Mouse (Mus musculus): Measurements from ENCODE around the gene Ube2g1. TPM values are rescaled to one million over a fixed set of nuclear protein-coding genes. Genes with fewer than 3 reads are reported as not detected.
A peak's percentile ranks its signal among the peaks of the same experiment; 100 is the strongest.

Ube2g1 gene
- total and polyA plus RNA-seq, 2 experiments = 8.2 to 26.6 TPM

- H3K27ac ChIP-seq (replicated peaks; ENCODE audit: insufficient read depth, low read depth, low read length) = no peak overlapping the region
- H3K27me3 ChIP-seq (ENCODE audit: control insufficient read depth, insufficient read depth, low read length) = no peaks in the 10 kb centered on the region
- no peak for DNase-seq (ENCODE audit: extremely low read depth, low read depth, low spot score)
- no peak overlapping the region for H3K9ac ChIP-seq (ENCODE audit: low read depth, low read length)
- no peak overlapping the region for H3K4me3 ChIP-seq (ENCODE audit: insufficient read depth, low read depth, low read length)
- peaks cover 17% of the 10 kb centered on the region for H3K36me3 ChIP-seq (ENCODE audit: control insufficient read depth, insufficient read depth, low read length)
- no peaks in the 10 kb centered on the region for H3K4me1 ChIP-seq (ENCODE audit: control insufficient read depth, insufficient read depth, low read length)
- 74% methylated on average over 2 of the region's 2 CpGs for WGBS
- no peaks in the 10 kb centered on the region; the same call in 1 of the 2 replicates for H3K79me2 ChIP-seq (ENCODE audit: control insufficient read depth, insufficient read depth, low read length)
- TF ChIP-seq POLR2A (IDR thresholded peaks at IDR 0.05; ENCODE audit: extremely low read depth, insufficient read depth, low read length) = no peak
- no peak for TF ChIP-seq CTCF (IDR thresholded peaks at IDR 0.05; ENCODE audit: low read depth, low read length)
Observed at GRCm38 (mm10) chr11:72723165-72723564, 116.1 kb downstream of the Ube2g1 start.

DNA sequence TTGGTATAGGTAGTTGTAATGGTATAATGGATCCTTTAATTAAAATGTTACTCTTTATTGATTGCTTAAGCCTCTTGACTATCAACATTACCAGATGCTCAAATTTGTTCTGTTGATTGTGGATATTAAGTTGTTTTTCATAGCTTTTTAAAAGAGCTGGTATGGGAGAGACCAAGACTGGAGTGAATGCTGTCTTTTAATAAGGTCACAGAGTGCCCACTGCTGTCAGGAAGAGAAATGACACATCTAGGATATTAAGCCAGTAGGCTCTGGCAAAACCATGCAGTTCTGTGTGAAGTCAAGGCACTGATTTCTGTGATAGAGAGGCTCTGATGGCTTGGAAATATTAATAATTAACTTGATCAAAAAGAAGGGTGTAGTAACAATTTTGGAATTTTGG is 116.8 kb downstream of the Ube2g1 start:
- H3K4me1 ChIP-seq (ENCODE audit: control insufficient read depth, insufficient read depth, low read length) = no peaks in the 10 kb centered on the region
- peak; percentile 30 for TF ChIP-seq CTCF (IDR thresholded peaks at IDR 0.05; ENCODE audit: low read depth, low read length)
- no peak for TF ChIP-seq POLR2A (IDR thresholded peaks at IDR 0.05; ENCODE audit: extremely low read depth, insufficient read depth, low read length)
- no peak overlapping the region for H3K27ac ChIP-seq (replicated peaks; ENCODE audit: insufficient read depth, low read depth, low read length)
- H3K36me3 ChIP-seq (ENCODE audit: control insufficient read depth, insufficient read depth, low read length) = peaks cover 21% of the 10 kb centered on the region
- no peaks in the 10 kb centered on the region for H3K27me3 ChIP-seq (ENCODE audit: control insufficient read depth, insufficient read depth, low read length)
- H3K4me3 ChIP-seq (ENCODE audit: insufficient read depth, low read depth, low read length) = no peak overlapping the region
- peak; percentile 42 for DNase-seq (ENCODE audit: extremely low read depth, low read depth, low spot score)
- no peaks in the 10 kb centered on the region; the same call in 1 of the 2 replicates for H3K79me2 ChIP-seq (ENCODE audit: control insufficient read depth, insufficient read depth, low read length)
- H3K9ac ChIP-seq (ENCODE audit: low read depth, low read length) = no peak overlapping the region

- Histone ChIP-seq H3K4me3 (ENCODE audit: insufficient read depth, low read depth, low read length) (no peak overlapping the region), H3K27me3 (ENCODE audit: control insufficient read depth, insufficient read depth, low read length) (no peaks in the 10 kb centered on the region), H3K27ac (replicated peaks; ENCODE audit: insufficient read depth, low read depth, low read length) (no peak overlapping the region), H3K36me3 (ENCODE audit: control insufficient read depth, insufficient read depth, low read length) (peaks cover 40% of the 10 kb centered on the region), H3K9ac (ENCODE audit: low read depth, low read length) (no peak overlapping the region), H3K4me1 (ENCODE audit: control insufficient read depth, insufficient read depth, low read length) (no peaks in the 10 kb centered on the region), H3K79me2 (ENCODE audit: control insufficient read depth, insufficient read depth, low read length) (no peaks in the 10 kb centered on the region; the same call in 1 of the 2 replicates)
- DNase-seq (ENCODE audit: extremely low read depth, low read depth, low spot score) = peak; percentile 8
- peak; percentile 32; the same call in 1 of the 2 replicates for TF ChIP-seq CTCF (IDR thresholded peaks at IDR 0.05; ENCODE audit: low read depth, low read length)
- TF ChIP-seq POLR2A (IDR thresholded peaks at IDR 0.05; ENCODE audit: extremely low read depth, insufficient read depth, low read length) = no peak
Observed at GRCm38 (mm10) chr11:72726023-72726422, 118.9 kb downstream of the Ube2g1 start.

- no peak for DNase-seq (ENCODE audit: extremely low read depth, low read depth, low spot score)
- 0 out of 2 replicates have a peak, but pooled peaks cover 1% of the 10 kb centered on the region for H3K4me1 ChIP-seq (ENCODE audit: control insufficient read depth, insufficient read depth, low read length)
- H3K4me3 ChIP-seq (ENCODE audit: insufficient read depth, low read depth, low read length) = no peak overlapping the region
- no peak overlapping the region for H3K27ac ChIP-seq (replicated peaks; ENCODE audit: insufficient read depth, low read depth, low read length)
- WGBS = 81% methylated on average over 3 of the region's 3 CpGs
- no peaks in the 10 kb centered on the region for H3K27me3 ChIP-seq (ENCODE audit: control insufficient read depth, insufficient read depth, low read length)
- no peak overlapping the region for H3K9ac ChIP-seq (ENCODE audit: low read depth, low read length)
- no peak for TF ChIP-seq CTCF (IDR thresholded peaks at IDR 0.05; ENCODE audit: low read depth, low read length)
- no peak for TF ChIP-seq POLR2A (IDR thresholded peaks at IDR 0.05; ENCODE audit: extremely low read depth, insufficient read depth, low read length)
- no peaks in the 10 kb centered on the region; the same call in 1 of the 2 replicates for H3K79me2 ChIP-seq (ENCODE audit: control insufficient read depth, insufficient read depth, low read length)
- H3K36me3 ChIP-seq (ENCODE audit: control insufficient read depth, insufficient read depth, low read length) = peaks cover 60% of the 10 kb centered on the region
Observed at GRCm38 (mm10) chr11:72733736-72734135, 126.7 kb downstream of the Ube2g1 start.

DNA sequence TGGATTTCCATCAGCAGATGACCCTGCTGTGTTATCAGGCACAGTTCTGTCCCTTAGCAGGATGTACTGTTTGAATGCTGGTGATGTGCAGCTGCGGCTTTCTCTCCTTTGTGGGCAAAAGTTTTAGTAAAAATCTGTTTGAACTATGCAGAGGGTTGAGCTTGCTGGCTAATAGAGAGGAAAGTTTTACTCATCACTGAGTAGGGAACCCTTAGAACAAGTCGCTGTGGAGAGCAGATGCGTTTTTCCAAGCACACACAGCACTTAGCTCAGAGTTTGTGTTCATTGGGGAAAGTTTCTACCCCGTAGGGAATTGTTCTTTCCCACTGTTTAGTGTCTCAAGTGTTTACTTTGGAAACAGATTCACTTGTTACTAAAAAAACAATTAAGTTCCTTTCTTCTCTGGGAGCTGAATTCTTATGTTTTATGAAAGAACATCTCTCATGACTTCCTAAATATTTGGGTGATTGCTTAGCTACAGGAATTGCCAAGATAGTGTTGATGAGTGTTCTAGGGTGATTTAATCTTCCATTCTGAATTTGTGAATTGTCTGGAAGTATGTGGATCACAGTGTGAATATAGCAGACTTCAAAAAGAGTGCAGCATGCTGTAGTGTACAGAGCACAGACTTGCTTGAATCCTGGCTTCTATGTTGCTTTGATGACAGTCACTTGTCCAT is 127.9 kb downstream of the Ube2g1 start:
- no peak for TF ChIP-seq POLR2A (IDR thresholded peaks at IDR 0.05; ENCODE audit: extremely low read depth, insufficient read depth, low read length)
- no peak for TF ChIP-seq CTCF (IDR thresholded peaks at IDR 0.05; ENCODE audit: low read depth, low read length)
- Histone ChIP-seq H3K4me3 (ENCODE audit: insufficient read depth, low read depth, low read length) (no peak overlapping the region), H3K79me2 (ENCODE audit: control insufficient read depth, insufficient read depth, low read length) (no peaks in the 10 kb centered on the region), H3K4me1 (ENCODE audit: control insufficient read depth, insufficient read depth, low read length) (0 out of 2 replicates have a peak, but pooled peaks cover 1% of the 10 kb centered on the region), H3K27me3 (ENCODE audit: control insufficient read depth, insufficient read depth, low read length) (no peaks in the 10 kb centered on the region), H3K27ac (replicated peaks; ENCODE audit: insufficient read depth, low read depth, low read length) (no peak overlapping the region), H3K9ac (ENCODE audit: low read depth, low read length) (no peak overlapping the region), H3K36me3 (ENCODE audit: control insufficient read depth, insufficient read depth, low read length) (peaks cover 56% of the 10 kb centered on the region)
- DNase-seq (ENCODE audit: extremely low read depth, low read depth, low spot score) = no peak
- WGBS = 70% methylated on average over 4 of the region's 4 CpGs

- Histone ChIP-seq H3K79me2 (ENCODE audit: control insufficient read depth, insufficient read depth, low read length) (no peaks in the 10 kb centered on the region), H3K36me3 (ENCODE audit: control insufficient read depth, insufficient read depth, low read length) (peaks cover 55% of the 10 kb centered on the region), H3K9ac (ENCODE audit: low read depth, low read length) (no peak overlapping the region), H3K27me3 (ENCODE audit: control insufficient read depth, insufficient read depth, low read length) (no peaks in the 10 kb centered on the region), H3K4me3 (ENCODE audit: insufficient read depth, low read depth, low read length) (no peak overlapping the region), H3K4me1 (ENCODE audit: control insufficient read depth, insufficient read depth, low read length) (0 out of 2 replicates have a peak, but pooled peaks cover 1% of the 10 kb centered on the region), H3K27ac (replicated peaks; ENCODE audit: insufficient read depth, low read depth, low read length) (no peak overlapping the region; the same call in 1 of the 2 replicates)
- no peak for DNase-seq (ENCODE audit: extremely low read depth, low read depth, low spot score)
- WGBS = 91% methylated on average over 2 of the region's 2 CpGs
- TF ChIP-seq CTCF (IDR thresholded peaks at IDR 0.05; ENCODE audit: low read depth, low read length) (no peak), POLR2A (IDR thresholded peaks at IDR 0.05; ENCODE audit: extremely low read depth, insufficient read depth, low read length) (no peak)
Observed at GRCm38 (mm10) chr11:72735519-72735860, 128.4 kb downstream of the Ube2g1 start.

Other genes with a start within 250 kb of the Ube2g1 start
- not detected in 2 replicates for gene Tekt1, start 244.8 kb upstream of the Ube2g1 start, total RNA-seq (2014; rRNA removed)
- not detected in 2 replicates for gene Tekt1, start 244.8 kb upstream of the Ube2g1 start, polyA plus RNA-seq (2012; rRNA removed)
- 0.47 and 0.55 TPM in 2 replicates for gene Smtnl2, start 195.6 kb upstream of the Ube2g1 start, total RNA-seq (2014; rRNA removed)
- 0.43 and 0.93 TPM in 2 replicates for gene Smtnl2, start 195.6 kb upstream of the Ube2g1 start, polyA plus RNA-seq (2012; rRNA removed)
- 13.6 and 16.2 TPM in 2 replicates for gene Ggt6, start 171.8 kb upstream of the Ube2g1 start, total RNA-seq (2014; rRNA removed)
- gene Ggt6, start 171.8 kb upstream of the Ube2g1 start, polyA plus RNA-seq (2012; rRNA removed) = 33.7 and 44.3 TPM in 2 replicates
- gene Mybbp1a, start 165.9 kb upstream of the Ube2g1 start, total RNA-seq (2014; rRNA removed) = 13.7 and 18.8 TPM in 2 replicates
- gene Mybbp1a, start 165.9 kb upstream of the Ube2g1 start, polyA plus RNA-seq (2012; rRNA removed) = 14.8 and 21.6 TPM in 2 replicates
- 25.4 and 41.1 TPM in 2 replicates for gene Spns2, start 117.4 kb upstream of the Ube2g1 start, total RNA-seq (2014; rRNA removed)
- gene Spns2, start 117.4 kb upstream of the Ube2g1 start, polyA plus RNA-seq (2012; rRNA removed) = 47.3 and 65.1 TPM in 2 replicates
- under 0.01 and 0.13 TPM in 2 replicates for gene Spns3, start 56.8 kb upstream of the Ube2g1 start, total RNA-seq (2014; rRNA removed)
- gene Spns3, start 56.8 kb upstream of the Ube2g1 start, polyA plus RNA-seq (2012; rRNA removed) = 0.06 and 0.25 TPM in 2 replicates
- gene Ankfy1, start 82.7 kb downstream of the Ube2g1 start, total RNA-seq (2014; rRNA removed) = 20.7 and 20.8 TPM in 2 replicates
- 10.3 and 12.3 TPM in 2 replicates for gene Ankfy1, start 82.7 kb downstream of the Ube2g1 start, polyA plus RNA-seq (2012; rRNA removed)
- 9.7 and 11.1 TPM in 2 replicates for gene Cyb5d2, start 188.9 kb downstream of the Ube2g1 start, total RNA-seq (2014; rRNA removed)
- gene Cyb5d2, start 188.9 kb downstream of the Ube2g1 start, polyA plus RNA-seq (2012; rRNA removed) = 9.8 and 12.4 TPM in 2 replicates
- 13.6 and 17.7 TPM in 2 replicates for gene Zzef1, start 188.9 kb downstream of the Ube2g1 start, total RNA-seq (2014; rRNA removed)
- 11.0 and 14.1 TPM in 2 replicates for gene Zzef1, start 188.9 kb downstream of the Ube2g1 start, polyA plus RNA-seq (2012; rRNA removed)

All from liver, adult 2 months (tissue).